Mouse (Mus musculus) lung, adult 2 months (tissue): ENCODE results near the gene Dcaf11.

Experiments
- CTCF ChIP-seq: fragments of 200-500 bp; IDR thresholded peaks from 2 replicates; pipeline ENCODE4 v1.5.1; 2011; ENCODE audit warnings: mild to moderate bottlenecking, low read length, control low read depth; ENCODE audit not compliant: insufficient read depth
- POLR2A ChIP-seq: fragments of 200-500 bp; IDR thresholded peaks from 2 replicates; pipeline ENCODE4 v1.6.1; 2011; ENCODE audit warnings: low read depth, mild to moderate bottlenecking, control low read depth, low read length, borderline replicate concordance; ENCODE audit errors: extremely low read depth

GRCm38 (mm10) chr14:55596036-55596690 lies 36.4 kb downstream of the Dcaf11 start:
- no peak for TF ChIP-seq CTCF
- no peak for TF ChIP-seq POLR2A
